Mouse (Mus musculus) embryonic facial prominence, embryonic 13.5 days (tissue): ENCODE measurements around the gene Kctd13. TPM values are rescaled to one million over a fixed set of nuclear protein-coding genes. Genes with fewer than 3 reads are reported as not detected.
"Not testable (repeated sequence)": the region's sequence is repeated elsewhere in the genome, so short reads cannot be mapped to it uniquely, and the experiment has no call there.

Source experiments
- ATAC-seq: fragments of 200-750 bp; cut with Nextera tagmentation; 2 replicates; pipeline ENCODE4 v1.8.0; 2017; ENCODE audit warnings: low read depth; ENCODE audit not compliant: insufficient number of reproducible peaks, insufficient read depth, low FRiP score, low TSS enrichment
- H3K27ac ChIP-seq: fragments of 300-500 bp; sonication (generic); 2 replicates; pipeline ENCODE4 v1.5.1; 2015; ENCODE audit warnings: moderate library complexity, mild to moderate bottlenecking, inconsistent platforms
- H3K27me3 ChIP-seq: fragments of 300-500 bp; sonication (generic); 2 replicates; pipeline ENCODE4 v1.6.1; 2015; ENCODE audit warnings: mild to moderate bottlenecking, inconsistent platforms
- H3K36me3 ChIP-seq: fragments of 300-500 bp; sonication (generic); 2 replicates; pipeline ENCODE4 v1.6.1; 2015; ENCODE audit warnings: mild to moderate bottlenecking, inconsistent platforms
- H3K4me1 ChIP-seq: fragments of 300-500 bp; sonication (generic); 2 replicates; pipeline ENCODE4 v1.6.1; 2015; ENCODE audit warnings: inconsistent platforms
- H3K4me2 ChIP-seq: fragments of 300-500 bp; sonication (generic); 2 replicates; pipeline ENCODE4 v1.6.1; 2015; ENCODE audit warnings: moderate library complexity, mild to moderate bottlenecking, inconsistent platforms
- H3K4me3 ChIP-seq: fragments of 300-500 bp; sonication (generic); 2 replicates; pipeline ENCODE4 v1.5.1; 2015; ENCODE audit warnings: mild to moderate bottlenecking, inconsistent platforms
- H3K9ac ChIP-seq: fragments of 300-500 bp; sonication (generic); 2 replicates; pipeline ENCODE4 v1.6.1; 2015; ENCODE audit warnings: mild to moderate bottlenecking, inconsistent platforms
- H3K9me3 ChIP-seq: fragments of 300-500 bp; sonication (generic); 2 replicates; pipeline ENCODE4 v1.6.1; 2016; ENCODE audit warnings: inconsistent platforms
- WGBS: fragments of 180-500 bp; shearing (Covaris S2); methylation state at CpG from one replicate; pipeline ENCODE4 v1.1.7; 2015; ENCODE audit warnings: mixed read lengths; 5-methylcytosine and 5-hydroxymethylcytosine counted together
- polyA plus RNA-seq: library from polyadenylated mRNA; unstranded; fragments of >200 nt; fragmentation: Nextera tagmentation; extraction: Ambion mirVana; gene quantifications from 2 replicates; pipeline ENCODE4 v1.2.1, GENCODE M21; 2015

Kctd13 gene
- polyA plus RNA-seq, 1 experiment from 2014 or later = 19.8 TPM

DNA sequence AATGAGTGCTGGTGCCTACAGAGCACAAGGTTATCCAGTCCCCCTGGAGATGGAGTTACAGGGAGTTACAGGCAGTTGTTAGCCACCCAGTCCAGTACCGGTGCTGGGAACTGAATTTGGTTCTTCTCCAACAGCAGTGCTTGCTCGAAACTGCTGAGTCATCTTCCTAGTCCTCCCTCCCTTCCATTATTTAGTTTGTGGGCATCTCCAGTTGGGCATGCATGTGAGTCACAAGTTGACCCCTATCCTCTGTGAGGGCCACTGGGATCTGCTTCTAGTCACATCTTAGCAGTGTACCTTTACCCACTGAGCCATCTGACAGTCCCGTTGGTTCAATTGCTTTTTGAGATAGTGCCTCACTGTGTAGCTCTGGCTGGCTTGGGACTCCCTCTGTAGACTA lies 23.1 kb upstream of the Kctd13 start:
- Histone ChIP-seq H3K27me3 (no peaks in the 10 kb centered on the region), H3K4me1 (no peaks in the 10 kb centered on the region), H3K9ac (no peak overlapping the region), H3K4me2 (no peak overlapping the region), H3K36me3 (no peaks in the 10 kb centered on the region), H3K4me3 (no peak overlapping the region), H3K9me3 (no peaks in the 10 kb centered on the region), H3K27ac (no peak overlapping the region)
- 68% methylated on average over 3 of the region's 3 CpGs for WGBS
- ATAC-seq = no peak

DNA sequence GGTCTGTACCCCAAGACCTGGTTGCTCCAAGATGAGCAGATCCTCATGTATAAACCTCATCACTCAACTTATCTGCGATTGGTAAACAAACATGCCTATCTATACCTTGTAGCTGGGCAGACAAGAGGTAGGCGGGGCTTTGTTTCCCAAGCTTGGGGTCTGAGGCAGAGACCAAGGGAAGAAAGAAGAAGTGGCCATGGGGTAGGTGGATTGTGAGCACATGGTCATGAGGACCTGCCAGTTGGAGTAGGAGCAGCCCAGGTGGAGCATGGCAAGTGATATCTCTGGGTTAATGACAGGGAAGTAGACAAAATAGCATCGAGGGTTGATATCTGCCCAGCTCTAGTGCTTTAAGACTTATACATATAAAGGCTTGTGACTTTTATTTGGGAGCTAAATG lies 13.8 kb upstream of the Kctd13 start:
- H3K4me1 ChIP-seq = no peaks in the 10 kb centered on the region
- H3K4me2 ChIP-seq = no peak overlapping the region
- 85% methylated on average over 3 of the region's 3 CpGs for WGBS
- no peak overlapping the region for H3K9ac ChIP-seq
- H3K27ac ChIP-seq = no peak overlapping the region
- H3K36me3 ChIP-seq = no peaks in the 10 kb centered on the region
- no peak overlapping the region for H3K4me3 ChIP-seq
- no peaks in the 10 kb centered on the region for H3K27me3 ChIP-seq
- ATAC-seq = no peak
- no peaks in the 10 kb centered on the region for H3K9me3 ChIP-seq

DNA sequence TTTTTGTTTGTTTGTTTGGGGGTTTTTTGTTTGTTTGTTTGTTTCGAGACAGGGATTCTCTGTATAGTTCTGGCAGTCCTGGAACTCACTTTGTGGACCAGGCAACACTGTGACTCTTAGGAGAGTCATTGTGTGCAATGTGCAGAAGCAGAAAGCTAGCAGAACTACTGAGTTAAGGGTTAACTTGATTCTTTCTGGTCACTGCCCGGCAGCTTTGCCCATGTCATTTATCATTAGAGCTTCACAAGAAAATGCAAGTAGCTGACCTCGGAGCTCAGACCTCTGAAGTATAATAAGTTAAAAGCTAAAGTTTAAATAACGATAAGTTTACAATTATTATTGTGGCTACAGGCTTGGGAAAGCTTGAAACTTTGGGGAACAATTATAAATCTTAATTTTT lies 10.3 kb upstream of the Kctd13 start:
- not testable (repeated sequence) for H3K9me3 ChIP-seq, ATAC-seq, H3K27me3 ChIP-seq, H3K4me1 ChIP-seq, H3K4me3 ChIP-seq, H3K36me3 ChIP-seq, H3K9ac ChIP-seq, H3K4me2 ChIP-seq, H3K27ac ChIP-seq
- 38% methylated on average over 4 of the region's 4 CpGs for WGBS

DNA sequence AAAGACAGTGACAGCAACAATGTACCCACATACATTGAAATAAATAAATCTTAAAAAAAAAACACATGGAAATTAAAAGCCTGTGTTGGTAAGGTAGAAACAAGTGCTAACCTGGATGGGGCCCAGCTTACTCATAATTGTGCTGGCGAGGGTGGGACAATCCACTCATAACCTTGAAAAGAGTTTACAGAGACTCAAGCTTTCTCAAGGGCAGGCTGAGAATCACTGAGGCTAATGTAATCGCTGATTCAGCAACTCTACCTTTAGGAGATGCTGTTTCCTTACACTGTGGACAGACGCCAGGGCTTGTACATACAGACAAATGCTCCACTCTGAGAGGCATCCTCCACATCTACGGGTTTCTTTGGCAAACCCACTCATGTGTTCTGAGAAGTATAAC lies 8.7 kb upstream of the Kctd13 start:
- 81% methylated on average over 4 of the region's 4 CpGs for WGBS
- Histone ChIP-seq H3K9me3 (no peaks in the 10 kb centered on the region), H3K4me3 (no peak overlapping the region), H3K27ac (no peak overlapping the region), H3K27me3 (no peaks in the 10 kb centered on the region), H3K4me1 (peaks cover 2% of the 10 kb centered on the region; the same call in 1 of the 2 replicates), H3K4me2 (no peak overlapping the region), H3K9ac (no peak overlapping the region), H3K36me3 (no peaks in the 10 kb centered on the region)
- no peak for ATAC-seq

DNA sequence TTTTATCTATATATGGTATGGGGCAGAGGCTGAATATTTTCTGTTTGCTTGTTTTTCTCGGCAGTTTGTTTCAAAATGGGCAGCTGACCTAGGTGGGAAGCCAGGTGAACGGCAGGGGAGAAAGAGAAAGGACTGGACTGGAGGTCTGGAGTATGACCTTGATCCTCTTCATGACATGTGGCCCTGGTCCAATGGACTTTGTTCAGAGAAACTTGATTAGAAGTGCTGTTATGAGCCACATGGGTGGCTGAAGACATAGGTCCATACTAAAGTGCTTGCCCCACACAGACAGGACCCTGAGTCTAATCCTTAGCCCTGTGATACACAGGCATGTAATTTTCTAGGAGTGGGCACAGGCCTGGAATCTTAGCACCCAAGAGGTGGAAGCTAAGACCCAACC lies 7.1 kb upstream of the Kctd13 start:
- Histone ChIP-seq H3K9me3 (no peaks in the 10 kb centered on the region), H3K4me3 (no peak overlapping the region), H3K9ac (no peak overlapping the region), H3K27ac (no peak overlapping the region), H3K4me1 (peaks cover 2% of the 10 kb centered on the region; the same call in 1 of the 2 replicates), H3K27me3 (no peaks in the 10 kb centered on the region), H3K4me2 (no peak overlapping the region), H3K36me3 (no peaks in the 10 kb centered on the region)
- ATAC-seq = no peak
- WGBS = 78% methylated on average over 2 of the region's 2 CpGs

DNA sequence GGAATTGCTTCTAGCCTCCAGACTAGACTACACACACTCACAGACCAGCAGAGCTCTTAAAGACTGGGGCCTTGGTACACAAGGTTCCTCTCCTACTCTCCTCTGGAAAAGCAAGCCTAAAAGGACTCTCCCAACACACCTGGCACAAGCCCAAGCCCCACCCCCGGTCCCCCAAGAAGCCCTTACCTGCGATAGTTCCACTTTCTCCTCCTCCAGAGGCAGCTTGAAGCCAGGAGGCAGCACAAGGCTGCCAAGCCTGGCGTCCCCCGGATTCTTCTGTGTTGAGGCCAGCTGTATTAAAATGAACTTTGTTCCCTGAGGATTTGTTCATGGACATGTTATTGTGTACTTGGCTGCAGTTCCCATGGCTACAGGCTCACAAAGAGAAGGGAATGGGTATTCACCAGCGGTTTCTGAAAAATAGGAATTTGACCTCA lies 6.0 kb upstream of the Kctd13 start, which contains the start of gene Tmem219:
TSS of gene Tmem219 (minus strand) at position 294 of the 437 bp plus-strand sequence.
- no peak for ATAC-seq
- no peak within 1 kb of the TSS for H3K27ac ChIP-seq
- no peaks in the 10 kb centered on the region for H3K9me3 ChIP-seq
- H3K27me3 ChIP-seq = no peaks in the 10 kb centered on the region
- H3K9ac ChIP-seq = no peak within 1 kb of the TSS
- H3K4me2 ChIP-seq = no peak within 1 kb of the TSS
- no peak within 1 kb of the TSS for H3K4me3 ChIP-seq
- WGBS = 55% methylated on average over 5 of the region's 5 CpGs
- H3K36me3 ChIP-seq = no peaks in the 10 kb centered on the region
- peaks cover 2% of the 10 kb centered on the region; the same call in 1 of the 2 replicates for H3K4me1 ChIP-seq

DNA sequence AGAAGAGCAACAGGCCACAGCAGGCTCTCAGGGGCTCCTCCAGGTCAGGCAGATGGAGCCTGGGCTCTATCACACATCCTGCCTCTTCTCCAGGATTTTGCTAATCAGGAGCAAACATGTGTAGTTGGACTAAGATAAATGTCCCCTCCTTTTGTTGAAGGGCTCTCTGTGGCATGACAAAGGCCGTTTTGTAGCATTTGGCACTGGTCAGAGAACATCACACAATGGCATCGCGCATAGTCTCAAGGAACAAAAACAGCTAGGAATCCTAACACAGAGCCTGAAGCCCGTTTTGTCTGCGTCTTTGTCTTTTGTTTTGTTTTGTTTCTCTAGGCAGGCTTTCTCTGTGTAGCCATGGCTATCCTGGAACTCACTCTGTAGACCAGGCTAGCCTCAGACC lies 4.7 kb upstream of the Kctd13 start:
- no peak for ATAC-seq
- Histone ChIP-seq H3K4me1 (peaks cover 2% of the 10 kb centered on the region; the same call in 1 of the 2 replicates), H3K36me3 (no peaks in the 10 kb centered on the region), H3K9me3 (no peaks in the 10 kb centered on the region), H3K9ac (no peak overlapping the region), H3K27me3 (no peaks in the 10 kb centered on the region), H3K27ac (no peak overlapping the region), H3K4me2 (no peak overlapping the region), H3K4me3 (no peak overlapping the region)
- 79% methylated on average over 5 of the region's 5 CpGs for WGBS

DNA sequence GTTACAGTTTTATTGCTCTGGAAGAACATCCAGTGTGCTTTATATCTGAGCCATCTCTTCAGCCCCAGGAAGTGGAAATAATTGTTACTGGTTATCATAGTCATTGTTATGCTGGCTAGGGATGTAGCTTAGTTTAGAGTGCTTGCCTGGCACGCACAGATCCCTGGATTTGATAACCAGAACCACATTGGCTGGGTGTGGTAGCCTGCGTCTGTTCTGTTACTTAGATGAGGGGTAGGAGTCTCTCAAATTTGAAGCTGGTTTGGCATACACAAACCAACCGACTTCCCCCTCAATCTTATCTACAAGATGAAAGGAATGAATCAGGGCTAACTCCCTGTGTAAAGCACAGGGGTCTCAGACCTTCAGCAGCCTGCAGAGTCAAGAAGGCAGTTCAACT lies 2.4 kb upstream of the Kctd13 start:
- peak overlapping the region; percentile 32; the same call in 1 of the 2 replicates for H3K9ac ChIP-seq
- peaks cover 14% of the 10 kb centered on the region for H3K4me1 ChIP-seq
- 28% methylated on average over 3 of the region's 3 CpGs for WGBS

DNA sequence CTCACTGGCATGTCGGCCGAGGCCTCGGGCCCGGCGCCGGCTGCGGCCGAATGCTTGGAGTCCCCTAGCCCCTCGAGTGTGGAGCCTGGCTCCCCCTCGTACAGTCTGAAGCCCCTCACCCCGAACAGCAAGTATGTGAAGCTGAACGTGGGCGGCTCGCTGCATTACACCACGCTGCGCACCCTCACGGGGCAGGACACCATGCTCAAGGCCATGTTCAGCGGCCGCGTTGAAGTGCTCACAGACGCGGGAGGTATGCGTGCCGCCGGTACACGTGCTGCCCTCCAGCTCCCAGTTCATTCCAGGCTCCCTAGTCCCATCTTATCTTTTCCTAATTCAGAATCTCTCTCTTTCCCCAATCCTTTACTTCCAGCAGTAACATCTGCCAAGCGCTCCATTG lies 367 bp downstream of the Kctd13 start:
- WGBS = under 1% methylated on average over 27 of the region's 27 CpGs
- peak overlapping the region; percentile 92 for H3K4me2 ChIP-seq
- H3K9me3 ChIP-seq = no peaks in the 10 kb centered on the region
- peaks cover 12% of the 10 kb centered on the region for H3K4me1 ChIP-seq
- H3K27ac ChIP-seq = peak overlapping the region; percentile 84
- H3K27me3 ChIP-seq = no peaks in the 10 kb centered on the region
- H3K36me3 ChIP-seq = peaks cover 27% of the 10 kb centered on the region
- ATAC-seq = peak; percentile 43
- peak overlapping the region; percentile 76 for H3K4me3 ChIP-seq
- H3K9ac ChIP-seq = peak overlapping the region; percentile 84

More for the DNA sequence above, 2.4 kb upstream of the Kctd13 start:
- Histone ChIP-seq H3K27me3 (no peaks in the 10 kb centered on the region), H3K4me3 (no peak overlapping the region), H3K9me3 (no peaks in the 10 kb centered on the region), H3K36me3 (peaks cover 9% of the 10 kb centered on the region; the same call in 1 of the 2 replicates), H3K27ac (0 out of 2 replicates have a peak overlapping the region, but pooled peaks have one; percentile 23), H3K4me2 (no peak overlapping the region)
- no peak for ATAC-seq

DNA sequence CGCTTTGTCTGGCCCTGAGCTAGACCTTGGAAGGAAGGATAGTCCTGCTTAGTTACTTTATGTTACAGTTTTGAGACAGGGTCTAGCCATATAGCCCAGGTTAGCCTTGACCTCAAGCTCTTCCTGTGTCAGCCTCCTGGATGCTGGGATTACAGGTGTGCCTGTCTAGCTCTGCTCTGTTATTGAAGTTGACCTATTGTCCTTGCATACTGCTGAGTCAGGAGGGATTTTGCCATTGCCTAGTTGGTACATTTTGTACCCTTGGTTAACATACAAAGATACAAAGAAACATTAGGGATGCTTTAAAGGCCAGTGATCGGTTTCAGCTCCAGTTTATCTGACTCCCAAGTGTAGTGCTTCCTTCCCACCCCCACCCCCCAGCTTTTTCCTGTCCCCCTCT lies 4.0 kb downstream of the Kctd13 start:
- Histone ChIP-seq H3K4me3 (no peak overlapping the region), H3K9ac (no peak overlapping the region), H3K4me1 (peaks cover 12% of the 10 kb centered on the region), H3K9me3 (no peaks in the 10 kb centered on the region), H3K27me3 (no peaks in the 10 kb centered on the region), H3K4me2 (no peak overlapping the region), H3K27ac (no peak overlapping the region), H3K36me3 (peaks cover 46% of the 10 kb centered on the region)
- WGBS = 75% methylated on average over 2 of the region's 2 CpGs
- no peak for ATAC-seq

DNA sequence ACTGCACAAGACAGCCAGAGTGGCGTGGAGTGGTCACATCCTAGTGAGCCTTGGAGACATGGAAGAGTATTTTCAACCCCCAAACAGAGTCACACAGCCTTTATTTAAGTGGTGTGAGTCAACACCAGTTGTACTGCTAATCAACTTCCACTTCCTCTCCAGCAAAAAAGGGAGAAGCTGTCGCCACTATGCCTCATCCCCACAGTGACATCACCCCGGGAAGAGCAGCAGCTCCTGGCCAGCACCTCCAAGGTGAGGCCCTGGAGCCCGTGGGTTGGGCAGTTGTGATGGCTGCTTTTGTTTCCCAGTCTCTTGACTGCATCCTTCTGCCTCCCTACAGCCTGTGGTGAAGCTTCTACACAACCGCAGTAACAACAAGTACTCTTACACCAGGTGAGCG lies 12.5 kb downstream of the Kctd13 start:
- H3K4me2 ChIP-seq = no peak overlapping the region
- peaks cover 49% of the 10 kb centered on the region for H3K36me3 ChIP-seq
- no peaks in the 10 kb centered on the region for H3K27me3 ChIP-seq
- H3K9me3 ChIP-seq = no peaks in the 10 kb centered on the region
- no peaks in the 10 kb centered on the region for H3K4me1 ChIP-seq
- H3K4me3 ChIP-seq = no peak overlapping the region
- 54% methylated on average over 6 of the region's 6 CpGs for WGBS
- 0 out of 2 replicates have a peak overlapping the region, but pooled peaks have one; percentile 11 for H3K9ac ChIP-seq
- no peak overlapping the region for H3K27ac ChIP-seq
- ATAC-seq = no peak

DNA sequence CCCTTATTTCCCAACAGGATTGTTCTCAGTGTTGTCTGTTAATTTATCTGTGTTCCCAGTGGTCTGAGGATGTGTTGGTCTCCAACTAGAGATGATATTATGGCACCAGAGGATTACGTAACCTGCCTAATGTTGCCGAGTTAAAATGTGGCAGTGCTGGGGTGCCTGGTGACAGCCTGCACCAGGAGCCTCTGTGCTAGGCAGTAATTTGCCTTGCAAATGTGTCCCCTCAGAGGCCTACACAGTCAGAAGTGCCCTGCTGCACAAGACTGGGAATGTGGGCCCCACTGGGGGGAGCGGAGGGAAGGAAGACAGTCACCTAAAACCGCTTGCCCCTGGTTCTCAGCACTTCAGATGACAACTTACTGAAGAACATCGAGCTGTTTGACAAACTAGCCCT lies 13.1 kb downstream of the Kctd13 start:
- H3K9ac ChIP-seq = no peak overlapping the region
- no peaks in the 10 kb centered on the region for H3K27me3 ChIP-seq
- no peaks in the 10 kb centered on the region for H3K9me3 ChIP-seq
- peaks cover 43% of the 10 kb centered on the region for H3K36me3 ChIP-seq
- 74% methylated on average over 5 of the region's 5 CpGs for WGBS
- no peak overlapping the region for H3K4me2 ChIP-seq
- H3K27ac ChIP-seq = no peak overlapping the region
- no peaks in the 10 kb centered on the region for H3K4me1 ChIP-seq
- no peak overlapping the region for H3K4me3 ChIP-seq
- ATAC-seq = no peak
